Mouse (Mus musculus) limb, embryonic 14.5 days (tissue): ENCODE data around the gene Npdc1. TPM values are rescaled to one million over a fixed set of nuclear protein-coding genes. Genes with fewer than 3 reads are reported as not detected.

ENCODE experiments used
- ATAC-seq: fragments of 200-750 bp; cut with Nextera tagmentation; 2 replicates; pipeline ENCODE4 v1.8.0; 2017; ENCODE audit warnings: low read depth, moderate number of reproducible peaks, moderate TSS enrichment; ENCODE audit not compliant: low FRiP score
- DNase-seq: peaks from one replicate; pipeline ENCODE4 v3.0.0-alpha.2; 2015; ENCODE audit warnings: low spot score
- H3K27ac ChIP-seq: fragments of 300-500 bp; sonication (generic); replicated peaks from 2 replicates; pipeline ENCODE4 v1.5.1; 2014; ENCODE audit warnings: low read depth, mild to moderate bottlenecking, low read length, moderate library complexity, mixed read lengths
- H3K27me3 ChIP-seq: fragments of 300-500 bp; sonication (generic); 2 replicates; pipeline ENCODE4 v1.6.1; 2014; ENCODE audit warnings: low read length, mixed read lengths; ENCODE audit not compliant: control insufficient read depth, insufficient read depth
- H3K36me3 ChIP-seq: fragments of 300-500 bp; sonication (generic); 2 replicates; pipeline ENCODE4 v1.6.1; 2014; ENCODE audit warnings: mild to moderate bottlenecking, low read length, moderate library complexity, mixed read lengths; ENCODE audit not compliant: control insufficient read depth, insufficient read depth
- H3K4me1 ChIP-seq: fragments of 300-500 bp; sonication (generic); 2 replicates; pipeline ENCODE4 v1.6.1; 2014; ENCODE audit warnings: antibody characterized with exemption, low read length, mixed read lengths; ENCODE audit not compliant: control insufficient read depth, insufficient read depth
- H3K4me2 ChIP-seq: fragments of 300-500 bp; sonication (generic); replicated peaks from 2 replicates; pipeline ENCODE4 v1.6.1; 2014; ENCODE audit warnings: low read depth, mild to moderate bottlenecking, low read length, moderate library complexity; ENCODE audit not compliant: severe bottlenecking
- H3K4me3 ChIP-seq: fragments of 300-500 bp; sonication (generic); replicated peaks from 2 replicates; pipeline ENCODE4 v1.5.1; 2014; ENCODE audit warnings: low read length
- H3K9ac ChIP-seq: fragments of 300-500 bp; sonication (generic); 2 replicates; pipeline ENCODE4 v1.6.1; 2014; ENCODE audit warnings: mild to moderate bottlenecking, low read depth, low read length, moderate library complexity; ENCODE audit not compliant: severe bottlenecking
- H3K9me3 ChIP-seq: fragments of 300-500 bp; sonication (generic); 2 replicates; pipeline ENCODE4 v1.6.1; 2016; ENCODE audit warnings: low read length; ENCODE audit not compliant: control insufficient read depth
- POLR2A ChIP-seq: fragments of 200-500 bp; IDR thresholded peaks from 2 replicates; pipeline ENCODE4 v1.8.0; 2012; ENCODE audit warnings: inconsistent platforms, mild to moderate bottlenecking, moderate library complexity, borderline replicate concordance; ENCODE audit not compliant: insufficient read depth, insufficient read length; ENCODE audit errors: extremely low read depth
- WGBS: fragments of 180-500 bp; shearing (Covaris S2); extraction: QIAGEN DNeasy Blood & Tissue Kit; methylation state at CpG from one replicate; pipeline ENCODE4 v1.1.7; 2014; 5-methylcytosine and 5-hydroxymethylcytosine counted together
- polyA plus RNA-seq, 2 experiments: library from polyadenylated mRNA; depleted of rRNA in 1 of 2; stranded (reverse) in 1 of 2; unstranded in 1 of 2; fragments of >200 nt; fragmentation: Nextera tagmentation in 1 of 2; extraction: Ambion mirVana in 1 of 2; gene quantifications; 2 replicates each; pipeline versions ENCODE4 v1.2.1 to v1.2.3; 2012 to 2014

Npdc1 gene
- polyA plus RNA-seq, 2 experiments: 42.9 to 76.2 TPM

DNA sequence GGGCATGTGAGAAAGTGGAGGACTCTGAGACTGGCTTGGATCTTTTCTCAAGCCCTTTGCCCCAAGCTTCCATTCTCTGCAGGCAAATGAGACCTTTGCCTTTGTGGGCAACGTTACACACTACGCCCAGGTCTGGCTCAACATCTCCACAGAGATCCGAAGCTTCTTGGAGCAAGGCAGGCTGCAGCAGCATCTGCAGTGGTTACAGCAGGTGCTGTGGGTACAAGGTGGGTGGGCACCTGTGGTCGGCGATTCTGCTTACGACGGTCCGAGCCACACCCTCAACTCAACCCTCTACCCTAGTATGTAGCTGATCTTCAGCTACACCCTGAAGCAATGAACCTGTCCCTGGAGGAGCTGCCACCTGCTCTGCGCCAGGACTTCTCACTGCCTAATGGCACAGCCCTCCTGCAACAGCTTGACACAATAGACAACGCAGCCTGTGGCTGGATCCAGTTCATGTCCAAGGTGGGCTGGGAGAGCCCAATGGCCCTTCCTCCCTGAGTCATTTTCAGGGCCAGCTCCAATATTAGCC, 37.2 kb downstream of the Npdc1 start:
- H3K9me3 ChIP-seq: no peaks in the 10 kb centered on the region
- WGBS: 88% methylated on average over 10 of the region's 10 CpGs

DNA sequence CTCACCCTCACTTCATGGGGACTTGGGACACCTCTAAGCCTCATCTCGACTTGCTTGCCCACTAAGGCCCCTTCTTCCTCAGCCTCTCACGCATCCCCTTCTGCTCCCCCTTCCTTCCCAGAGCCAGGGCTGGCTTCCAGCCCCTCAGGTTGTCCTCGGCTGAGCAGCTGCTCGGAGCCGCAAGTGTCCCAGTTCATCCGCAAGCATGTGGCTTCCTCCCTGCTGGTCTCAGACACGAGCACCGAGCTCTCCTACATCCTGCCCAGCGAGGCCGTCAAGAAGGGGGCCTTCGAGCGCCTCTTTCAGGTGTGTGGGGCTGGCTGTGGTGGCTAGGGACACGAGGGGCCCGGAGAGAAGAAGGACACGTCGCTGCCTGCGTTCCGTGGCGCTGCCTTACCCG, 41.9 kb downstream of the Npdc1 start:
- Histone ChIP-seq H3K4me2 (no peak overlapping the region), H3K36me3 (0 out of 2 replicates have a peak, but pooled peaks cover 10% of the 10 kb centered on the region), H3K4me1 (no peaks in the 10 kb centered on the region), H3K27me3 (no peaks in the 10 kb centered on the region), H3K9ac (no peak overlapping the region; the same call in 1 of the 2 replicates), H3K4me3 (no peak overlapping the region), H3K27ac (no peak overlapping the region), H3K9me3 (no peaks in the 10 kb centered on the region)
- no peak for TF ChIP-seq POLR2A
- 83% methylated on average over 20 of the region's 20 CpGs for WGBS
- DNase-seq (no peak), ATAC-seq (no peak)

More for the DNA sequence above, 37.2 kb downstream of the Npdc1 start:
- H3K9ac ChIP-seq: no peak overlapping the region
- H3K27me3 ChIP-seq: no peaks in the 10 kb centered on the region
- H3K27ac ChIP-seq: no peak overlapping the region
- DNase-seq: no peak
- TF ChIP-seq POLR2A: no peak
- ATAC-seq: no peak
- H3K36me3 ChIP-seq: no peaks in the 10 kb centered on the region
- no peak overlapping the region for H3K4me2 ChIP-seq
- no peak overlapping the region for H3K4me3 ChIP-seq
- no peaks in the 10 kb centered on the region for H3K4me1 ChIP-seq

DNA sequence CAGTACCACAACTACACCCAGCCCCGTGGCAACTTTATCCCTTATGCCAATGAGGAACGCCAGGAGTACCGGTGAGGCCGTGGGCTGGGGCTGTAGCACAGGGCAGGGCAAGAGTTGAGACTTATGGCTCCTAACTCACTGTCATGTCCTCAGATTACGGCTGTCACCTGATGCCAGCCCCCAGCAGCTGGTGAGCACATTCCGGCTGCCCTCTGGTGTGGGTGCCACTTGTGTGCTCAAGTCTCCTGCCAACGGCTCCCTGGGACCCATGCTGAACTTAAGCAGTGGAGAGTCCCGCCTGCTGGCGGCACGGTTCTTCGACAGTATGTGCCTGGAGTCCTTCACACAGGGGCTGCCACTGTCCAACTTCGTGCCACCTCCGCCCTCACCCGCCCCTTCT, 43.5 kb downstream of the Npdc1 start:
- DNase-seq: no peak
- Histone ChIP-seq H3K9ac (no peak overlapping the region), H3K36me3 (0 out of 2 replicates have a peak, but pooled peaks cover 10% of the 10 kb centered on the region), H3K4me1 (no peaks in the 10 kb centered on the region), H3K27ac (no peak overlapping the region), H3K4me2 (no peak overlapping the region), H3K4me3 (no peak overlapping the region), H3K9me3 (no peaks in the 10 kb centered on the region), H3K27me3 (no peaks in the 10 kb centered on the region)
- ATAC-seq: no peak
- no peak for TF ChIP-seq POLR2A
- WGBS: 88% methylated on average over 14 of the region's 14 CpGs

DNA sequence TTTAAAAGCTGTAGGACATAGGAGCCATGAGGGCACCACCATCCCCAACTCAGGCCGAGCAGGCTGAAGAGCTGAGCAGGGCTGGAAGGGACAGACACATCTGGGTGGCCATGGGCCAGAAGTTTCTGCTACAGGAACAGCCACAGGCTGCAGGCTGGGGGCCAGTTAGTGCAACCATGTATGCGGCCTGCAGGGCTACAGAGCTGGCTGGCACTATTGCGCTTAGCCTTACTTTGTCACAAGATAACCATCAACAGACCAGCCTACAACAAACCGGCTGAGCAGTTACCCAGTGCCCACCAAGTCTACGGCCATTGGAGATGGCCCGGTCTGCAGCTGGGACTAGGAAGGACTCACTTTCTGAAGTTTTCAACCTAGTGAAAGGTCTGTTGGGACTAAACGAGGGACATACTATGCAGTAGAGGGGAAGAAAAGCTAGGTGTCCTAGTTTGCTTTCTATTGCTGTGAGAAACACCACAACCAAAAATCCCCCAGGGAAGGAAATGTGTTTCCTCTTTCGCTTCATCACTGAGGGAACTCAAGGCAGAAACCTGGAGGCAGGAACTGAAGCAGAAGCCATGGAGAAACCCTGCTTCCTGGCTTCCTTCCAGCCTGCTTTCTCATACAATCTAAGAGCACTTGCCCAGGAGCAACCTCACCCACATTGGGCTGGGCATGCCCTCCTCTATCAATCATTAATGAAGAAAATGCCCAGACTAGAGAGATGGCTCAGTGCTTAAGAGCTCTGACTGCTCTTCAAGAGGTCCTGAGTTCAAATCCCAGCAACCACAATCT, 51.9 kb downstream of the Npdc1 start:
- no peaks in the 10 kb centered on the region for H3K9me3 ChIP-seq
- H3K4me2 ChIP-seq: no peak overlapping the region

DNA sequence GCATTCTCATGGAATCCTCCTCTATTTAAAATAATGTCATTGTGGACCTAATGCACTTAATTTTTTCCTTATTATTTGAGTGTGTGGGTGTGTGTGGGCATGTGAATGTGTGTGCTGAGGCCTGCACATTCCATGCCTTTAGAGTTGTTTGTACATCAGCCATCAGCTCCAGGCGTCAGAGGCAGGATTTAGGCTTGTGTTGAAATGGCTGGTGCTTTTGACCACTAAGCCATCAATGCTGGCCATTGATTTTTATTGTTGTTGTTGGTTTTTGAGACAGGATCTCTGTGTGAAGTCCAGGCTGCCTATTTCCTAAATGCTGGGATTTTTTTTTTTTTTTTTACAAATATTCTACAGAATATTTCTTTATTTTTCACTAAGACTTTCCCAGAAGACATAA, 53.8 kb downstream of the Npdc1 start:
- Histone ChIP-seq H3K4me1 (no peaks in the 10 kb centered on the region), H3K9me3 (no peaks in the 10 kb centered on the region), H3K9ac (no peak overlapping the region), H3K27ac (no peak overlapping the region), H3K4me3 (no peak overlapping the region), H3K27me3 (no peaks in the 10 kb centered on the region), H3K4me2 (no peak overlapping the region), H3K36me3 (0 out of 2 replicates have a peak, but pooled peaks cover 4% of the 10 kb centered on the region)
- WGBS: 24% methylated on average over 1 of the region's 1 CpGs
- TF ChIP-seq POLR2A: no peak
- no peak for DNase-seq
- ATAC-seq: no peak

More for the DNA sequence above, 51.9 kb downstream of the Npdc1 start:
- Histone ChIP-seq H3K27me3 (no peaks in the 10 kb centered on the region), H3K27ac (no peak overlapping the region), H3K36me3 (peaks cover 3% of the 10 kb centered on the region; the same call in 1 of the 2 replicates), H3K4me3 (no peak overlapping the region), H3K9ac (no peak overlapping the region), H3K4me1 (no peaks in the 10 kb centered on the region)
- no peak for TF ChIP-seq POLR2A
- DNase-seq: no peak
- 71% methylated on average over 8 of the region's 8 CpGs for WGBS
- ATAC-seq: no peak
